Comparison of ENCODE assay signal across 23 mouse cellular contexts in genomic region chr9:61954707-61955106, GRCm38 (mm10). TPM values are rescaled to one million over a fixed set of nuclear protein-coding genes. Genes with fewer than 3 reads are reported as not detected.
DNase-seq lines count a peak whose midpoint lies in the region; ATAC-seq and TF ChIP-seq lines count a peak whose summit lies in the region.
"Had no signal": no experiment of that assay in that cellular context is flagged by ENCODE, and none has a peak within 500 bp of the region (broad histone marks: within the 10 kb centered on the region; RNA-seq: fewer than 3 reads in every experiment).

No protein-coding gene starts in this region.

- intact Hi-C loops in heart, adult 2 months (cut with DNase I), result no loop called here

- TF ChIP-seq POLR2A in bone marrow, adult 2 months (IDR thresholded peaks at IDR 0.05; ENCODE audit: borderline replicate concordance, control insufficient read depth, low read depth, low read length), result no peak
- no peak for TF ChIP-seq POLR2A in heart, adult 2 months (IDR thresholded peaks at IDR 0.05; ENCODE audit: insufficient read depth, low read depth, low read length)

- ATAC-seq in granulocyte monocyte progenitor cell, adult 5-6 weeks (replicated peaks; ENCODE audit: poor library complexity, severe bottlenecking), result peak; percentile 76
- ATAC-seq in neutrophil, adult 5-6 weeks (ENCODE audit: extremely low read depth, insufficient number of reproducible peaks, low FRiP score, poor library complexity, severe bottlenecking), result 0 out of 2 replicates have a peak, but pooled peaks have one; percentile 39
- ATAC-seq: CD4-positive, CD25-positive, alpha-beta regulatory T cell, adult 4 months; forebrain, embryonic 13.5 days; forebrain, embryonic 16.5 days; hindbrain, postnatal 0 days had no signal

- peaks cover 5% of the 10 kb centered on the region; the same call in 1 of the 2 replicates for H3K4me1 ChIP-seq in bone marrow, adult 2 months (ENCODE audit: control insufficient read depth, insufficient read depth, low read length)
- no peaks in the 10 kb centered on the region for H3K4me1 ChIP-seq in heart, adult 2 months (ENCODE audit: control insufficient read depth, insufficient read depth, low read length)
- H3K4me1 ChIP-seq: forebrain, embryonic 13.5 days had no signal

- H3K79me2 ChIP-seq in heart, adult 2 months (replicated peaks; ENCODE audit: control insufficient read depth, insufficient read depth, low read length), result no peaks in the 10 kb centered on the region

- no peak for TF ChIP-seq CTCF in bone marrow, adult 2 months (IDR thresholded peaks at IDR 0.05; ENCODE audit: control insufficient read depth, insufficient read depth, low read length)
- TF ChIP-seq CTCF in heart, adult 2 months (IDR thresholded peaks at IDR 0.05), result no peak

- no peak overlapping the region for H3K4me3 ChIP-seq in bone marrow, adult 2 months (replicated peaks; ENCODE audit: control insufficient read depth, low read depth, low read length)
- H3K4me3 ChIP-seq in heart, adult 2 months, result no peak overlapping the region
- H3K4me3 ChIP-seq: forebrain, embryonic 10.5 days; forebrain, embryonic 13.5 days; heart, embryonic 10.5 days; heart, embryonic 13.5 days had no signal

- H3K36me3 ChIP-seq in heart, adult 2 months (ENCODE audit: control insufficient read depth, insufficient read depth, low read length), result no peaks in the 10 kb centered on the region
- H3K36me3 ChIP-seq: heart, embryonic 10.5 days; heart, embryonic 13.5 days had no signal

- peak; percentile 12 for DNase-seq in lung, postnatal 25 days (ENCODE audit: low spot score)
- DNase-seq in lung, postnatal 10 days, result no peak
- DNase-seq in heart, adult 2 months, result no peak
- DNase-seq: adrenal gland, adult 2 months; adrenal gland, postnatal 25 days; cerebellum, adult 18-20 months; cerebellum, adult 9-10 months; cerebellum, postnatal 14 days; gastrocnemius, postnatal 10 days; heart, adult 18-20 months; heart, postnatal 14 days; heart, postnatal 4 days had no signal

- no peak for TF ChIP-seq EP300 in heart, adult 2 months (IDR thresholded peaks at IDR 0.05; ENCODE audit: insufficient read depth, low read depth, low read length)

- H3K27me3 ChIP-seq in heart, adult 2 months (ENCODE audit: control insufficient read depth, insufficient read depth, low read length), result no peaks in the 10 kb centered on the region
- H3K27me3 ChIP-seq: forebrain, embryonic 13.5 days; heart, embryonic 13.5 days had no signal

- peak overlapping the region; percentile 72; the same call in 1 of the 2 replicates for H3K27ac ChIP-seq in bone marrow, adult 2 months (ENCODE audit: control insufficient read depth, insufficient read depth, low read depth, low read length, poor library complexity)
- H3K27ac ChIP-seq in heart, adult 2 months, result no peak overlapping the region
- H3K27ac ChIP-seq: forebrain, embryonic 10.5 days; forebrain, embryonic 13.5 days; heart, embryonic 10.5 days; heart, embryonic 13.5 days; hindbrain, embryonic 14.5 days; hindbrain, postnatal 0 days had no signal

- H3K9ac ChIP-seq in heart, adult 2 months (ENCODE audit: low read depth, low read length), result no peak overlapping the region
- H3K9ac ChIP-seq: forebrain, embryonic 13.5 days; heart, embryonic 13.5 days; hindbrain, embryonic 14.5 days had no signal

RNA-seq across cellular contexts. Expression of gene Kif23, which starts 8.1 kb away (rescaled TPM):
- polyA plus RNA-seq in bone marrow, adult 2 months (2011; ENCODE audit: insufficient read depth, insufficient read length, low replicate concordance, missing spikeins), result 70.7 and 90.6 TPM in 2 replicates
- 32.7 and 46.7 TPM in 2 replicates for total RNA-seq in granulocyte monocyte progenitor cell, adult 5-6 weeks (2014; fragmentation: Nextera tagmentation)
- 146 and 173 TPM in 2 replicates for total RNA-seq in granulocyte monocyte progenitor cell, adult 5-6 weeks (2017)
- 186 and 218 TPM in 2 replicates for total RNA-seq in neutrophil, adult 5-6 weeks (2017)
- under 1 TPM; 0.52 to 0.68 TPM for total RNA-seq in heart, adult 2 months (2021)
- 0.45 and 1.0 TPM in 2 replicates for polyA plus RNA-seq in heart, adult 2 months (2012; rRNA removed)

RNA-seq across cellular contexts. Expression of gene Rplp1, which starts 40.4 kb away (rescaled TPM):
- polyA plus RNA-seq in bone marrow, adult 2 months (2011; ENCODE audit: insufficient read depth, insufficient read length, low replicate concordance, missing spikeins), result 4,657 and 4,712 TPM in 2 replicates
- total RNA-seq in granulocyte monocyte progenitor cell, adult 5-6 weeks (2014; fragmentation: Nextera tagmentation), result 3,366 and 4,270 TPM in 2 replicates
- total RNA-seq in granulocyte monocyte progenitor cell, adult 5-6 weeks (2017), result 4,896 and 5,913 TPM in 2 replicates
- 1,424 and 2,460 TPM in 2 replicates for total RNA-seq in neutrophil, adult 5-6 weeks (2017)
- total RNA-seq in heart, adult 2 months (2021), result 1,000 to 10,000 TPM; 1,490 to 1,640 TPM
- polyA plus RNA-seq in heart, adult 2 months (2012; rRNA removed), result 2,522 and 4,232 TPM in 2 replicates

Comparison
In these comparisons a context has a peak if more than half of its experiments do, and no peak if none do; other contexts are left out.
1. RNA of gene Kif23, which starts 8.1 kb away (total RNA-seq): 186 to 218 TPM in neutrophil, adult 5-6 weeks and 32.7 to 173 TPM in granulocyte monocyte progenitor cell, adult 5-6 weeks; 0.52 to 0.68 TPM in heart, adult 2 months; every median in the first group is over 10 times any median in the second.